Mouse (Mus musculus) forebrain, embryonic 16.5 days (tissue): ENCODE measurements around the gene Rnf182. TPM values are rescaled to one million over a fixed set of nuclear protein-coding genes. Genes with fewer than 3 reads are reported as not detected.

Source experiments
- ATAC-seq: fragments of 200-750 bp; cut with Nextera tagmentation; 2 replicates; pipeline ENCODE4 v1.8.0; 2017; ENCODE audit warnings: mild to moderate bottlenecking, moderate library complexity
- H3K27ac ChIP-seq: fragments of 300-500 bp; sonication (generic); 2 replicates; pipeline ENCODE4 v1.5.1; 2014; ENCODE audit warnings: low read length, control low read depth
- H3K27me3 ChIP-seq: fragments of 300-500 bp; sonication (generic); replicated peaks from 2 replicates; pipeline ENCODE4 v1.6.1; 2014; ENCODE audit warnings: low read length; ENCODE audit not compliant: control insufficient read depth, insufficient read depth
- H3K36me3 ChIP-seq: fragments of 300-500 bp; sonication (generic); 2 replicates; pipeline ENCODE4 v1.6.1; 2014; ENCODE audit not compliant: control insufficient read depth, insufficient read depth
- H3K4me1 ChIP-seq: fragments of 300-500 bp; sonication (generic); replicated peaks from 2 replicates; pipeline ENCODE4 v1.6.1; 2014; ENCODE audit warnings: low read length; ENCODE audit not compliant: control insufficient read depth, insufficient read depth
- H3K4me2 ChIP-seq: fragments of 300-500 bp; sonication (generic); 2 replicates; pipeline ENCODE4 v1.6.1; 2014; ENCODE audit warnings: mild to moderate bottlenecking, low read length, control low read depth
- H3K4me3 ChIP-seq: fragments of 300-500 bp; sonication (generic); replicated peaks from 2 replicates; pipeline ENCODE4 v1.5.1; 2014; ENCODE audit warnings: mild to moderate bottlenecking, low read length, control low read depth
- H3K9ac ChIP-seq: fragments of 300-500 bp; sonication (generic); replicated peaks from 2 replicates; pipeline ENCODE4 v1.6.1; 2014; ENCODE audit warnings: low read depth, low read length, control low read depth
- H3K9me3 ChIP-seq: fragments of 300-500 bp; sonication (generic); 2 replicates; pipeline ENCODE4 v1.6.1; 2016; ENCODE audit warnings: low read length; ENCODE audit not compliant: control insufficient read depth
- WGBS: fragments of 180-500 bp; shearing (Covaris S2); extraction: QIAGEN DNeasy Blood & Tissue Kit; methylation state at CpG from one replicate; pipeline ENCODE4 v1.1.7; 2014; 5-methylcytosine and 5-hydroxymethylcytosine counted together
- polyA plus RNA-seq: library from polyadenylated mRNA; unstranded; fragments of >200 nt; fragmentation: Nextera tagmentation; extraction: Ambion mirVana; gene quantifications from 2 replicates; pipeline ENCODE4 v1.2.1, GENCODE M21; 2015

Rnf182 gene
- polyA plus RNA-seq, 1 experiment from 2014 or later: 51.6 TPM

- no peaks in the 10 kb centered on the region for H3K36me3 ChIP-seq
- H3K4me1 ChIP-seq: peaks cover 8% of the 10 kb centered on the region; the same call in 1 of the 2 replicates
- no peak overlapping the region for H3K4me2 ChIP-seq
- no peak overlapping the region for H3K27ac ChIP-seq
- WGBS: 56% methylated on average over 7 of the region's 7 CpGs
- no peak overlapping the region for H3K9ac ChIP-seq
- H3K4me3 ChIP-seq: no peak overlapping the region
- ATAC-seq: no peak
- H3K9me3 ChIP-seq: no peaks in the 10 kb centered on the region
- no peaks in the 10 kb centered on the region for H3K27me3 ChIP-seq
Observed at GRCm38 (mm10) chr13:43704533-43705116, 89.1 kb downstream of the Rnf182 start.

GRCm38 (mm10) chr13:43706387-43706786 is 90.9 kb downstream of the Rnf182 start:
- Histone ChIP-seq H3K4me1 (peaks cover 8% of the 10 kb centered on the region; the same call in 1 of the 2 replicates), H3K27ac (peak overlapping the region; percentile 73), H3K9me3 (no peaks in the 10 kb centered on the region), H3K9ac (no peak overlapping the region), H3K4me3 (no peak overlapping the region), H3K4me2 (no peak overlapping the region), H3K27me3 (no peaks in the 10 kb centered on the region), H3K36me3 (no peaks in the 10 kb centered on the region)
- peak; percentile 69 for ATAC-seq
- 55% methylated on average over 4 of the region's 4 CpGs for WGBS

- Histone ChIP-seq H3K36me3 (no peaks in the 10 kb centered on the region), H3K4me3 (no peak overlapping the region), H3K27me3 (no peaks in the 10 kb centered on the region), H3K4me1 (0 out of 2 replicates have a peak, but pooled peaks cover 4% of the 10 kb centered on the region), H3K4me2 (no peak overlapping the region), H3K27ac (no peak overlapping the region), H3K9ac (no peak overlapping the region), H3K9me3 (no peaks in the 10 kb centered on the region)
- 62% methylated on average over 3 of the region's 3 CpGs for WGBS
- ATAC-seq: no peak
Observed at GRCm38 (mm10) chr13:43709529-43709928, 94.0 kb downstream of the Rnf182 start.

DNA sequence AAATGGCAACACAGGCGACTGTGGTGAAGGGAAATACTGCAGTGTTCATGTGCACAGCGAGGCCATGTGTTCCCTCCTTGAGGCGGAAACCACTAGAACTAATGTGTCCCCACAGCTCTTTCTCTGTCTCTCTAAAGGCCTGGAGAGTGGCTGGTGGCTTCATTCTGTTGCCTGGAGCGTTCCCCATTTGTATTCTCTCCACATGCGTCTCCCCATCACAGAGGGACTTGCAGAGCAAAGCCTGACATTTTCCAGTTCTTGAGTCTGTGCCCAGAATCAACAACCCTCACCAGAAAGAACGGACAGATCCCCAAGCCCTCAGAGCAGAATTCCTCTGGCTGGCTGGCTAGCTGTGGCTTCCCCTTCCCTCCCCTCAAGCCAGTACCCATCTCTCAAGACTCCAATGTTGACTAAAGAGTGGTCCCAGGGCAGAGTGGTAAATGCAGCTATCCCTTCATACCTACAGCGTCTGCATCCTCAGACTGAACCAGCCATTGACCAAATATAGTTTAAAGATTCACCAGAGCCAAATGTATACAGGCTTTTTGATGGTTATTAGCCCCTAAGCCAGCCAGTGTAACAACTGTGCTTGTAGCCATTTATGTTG is 96.3 kb downstream of the Rnf182 start:
- no peaks in the 10 kb centered on the region for H3K27me3 ChIP-seq
- no peak overlapping the region for H3K4me2 ChIP-seq
- ATAC-seq: peak; percentile 64
- WGBS: 59% methylated on average over 7 of the region's 7 CpGs
- H3K9ac ChIP-seq: no peak overlapping the region
- H3K9me3 ChIP-seq: no peaks in the 10 kb centered on the region
- no peak overlapping the region for H3K27ac ChIP-seq
- H3K4me3 ChIP-seq: no peak overlapping the region
- H3K36me3 ChIP-seq: no peaks in the 10 kb centered on the region
- H3K4me1 ChIP-seq: 0 out of 2 replicates have a peak, but pooled peaks cover 3% of the 10 kb centered on the region

- no peaks in the 10 kb centered on the region for H3K9me3 ChIP-seq
- H3K9ac ChIP-seq: no peak overlapping the region
- H3K36me3 ChIP-seq: no peaks in the 10 kb centered on the region
- WGBS: 72% methylated on average over 6 of the region's 6 CpGs
- H3K27me3 ChIP-seq: no peaks in the 10 kb centered on the region
- H3K4me2 ChIP-seq: no peak overlapping the region
- no peak for ATAC-seq
- H3K4me1 ChIP-seq: 0 out of 2 replicates have a peak, but pooled peaks cover 3% of the 10 kb centered on the region
- H3K27ac ChIP-seq: no peak overlapping the region
- no peak overlapping the region for H3K4me3 ChIP-seq
Observed at GRCm38 (mm10) chr13:43714741-43715140, 99.2 kb downstream of the Rnf182 start.

DNA sequence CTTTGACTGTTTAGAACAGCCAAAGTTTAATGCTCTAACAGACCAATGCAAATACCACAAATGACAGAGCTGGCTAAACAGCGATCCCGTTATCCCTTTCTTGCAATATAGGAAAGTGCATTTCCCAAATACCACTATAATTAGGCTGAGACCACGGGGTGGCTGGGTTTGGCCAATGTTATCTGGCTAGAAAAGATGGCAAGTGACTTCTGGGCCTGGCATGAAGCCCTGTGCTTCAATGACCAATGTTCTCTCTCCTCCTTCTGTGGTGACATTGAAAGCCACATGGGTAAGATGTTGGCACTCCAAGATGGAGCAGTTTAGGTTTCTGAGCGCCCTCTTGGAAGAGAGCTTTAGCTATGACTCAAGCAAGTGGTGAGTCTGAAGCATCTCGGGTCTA is 100.0 kb downstream of the Rnf182 start:
- no peaks in the 10 kb centered on the region for H3K36me3 ChIP-seq
- ATAC-seq: no peak
- no peak overlapping the region for H3K4me3 ChIP-seq
- 0 out of 2 replicates have a peak, but pooled peaks cover 3% of the 10 kb centered on the region for H3K4me1 ChIP-seq
- no peak overlapping the region for H3K9ac ChIP-seq
- 83% methylated on average over 5 of the region's 5 CpGs for WGBS
- no peaks in the 10 kb centered on the region for H3K27me3 ChIP-seq
- no peak overlapping the region for H3K4me2 ChIP-seq
- no peaks in the 10 kb centered on the region for H3K9me3 ChIP-seq
- H3K27ac ChIP-seq: no peak overlapping the region

- Histone ChIP-seq H3K9me3 (no peaks in the 10 kb centered on the region), H3K36me3 (no peaks in the 10 kb centered on the region), H3K9ac (no peak overlapping the region), H3K4me2 (no peak overlapping the region), H3K27me3 (no peaks in the 10 kb centered on the region), H3K4me3 (no peak overlapping the region), H3K4me1 (0 out of 2 replicates have a peak, but pooled peaks cover 3% of the 10 kb centered on the region), H3K27ac (no peak overlapping the region)
- 21% methylated on average over 6 of the region's 6 CpGs for WGBS
- no peak for ATAC-seq
Observed at GRCm38 (mm10) chr13:43716514-43717036, 101.1 kb downstream of the Rnf182 start.

DNA sequence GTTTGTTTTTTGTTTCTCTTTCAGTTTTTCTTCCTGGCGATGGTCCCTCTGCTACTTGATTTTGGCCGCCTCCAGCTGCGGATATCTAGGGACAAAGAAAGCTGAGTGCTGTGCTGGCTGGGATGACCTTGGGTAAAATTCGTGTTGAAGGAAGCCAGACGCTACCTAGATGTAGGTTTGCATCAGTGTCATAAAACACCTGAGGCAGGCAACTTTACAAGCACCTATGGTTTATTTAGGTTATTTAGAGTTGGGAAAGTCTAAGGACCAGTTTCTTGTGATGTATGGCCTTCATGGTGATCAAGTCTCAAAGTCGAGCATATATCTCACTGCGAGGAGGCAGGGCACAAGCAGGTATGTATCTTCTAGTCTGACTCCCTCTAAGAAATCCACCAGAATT is 102.7 kb downstream of the Rnf182 start:
- Histone ChIP-seq H3K36me3 (no peaks in the 10 kb centered on the region), H3K4me1 (0 out of 2 replicates have a peak, but pooled peaks cover 3% of the 10 kb centered on the region), H3K27me3 (no peaks in the 10 kb centered on the region), H3K27ac (no peak overlapping the region), H3K4me3 (no peak overlapping the region), H3K9me3 (no peaks in the 10 kb centered on the region), H3K4me2 (no peak overlapping the region), H3K9ac (no peak overlapping the region)
- no peak for ATAC-seq
- WGBS: 96% methylated on average over 7 of the region's 7 CpGs

DNA sequence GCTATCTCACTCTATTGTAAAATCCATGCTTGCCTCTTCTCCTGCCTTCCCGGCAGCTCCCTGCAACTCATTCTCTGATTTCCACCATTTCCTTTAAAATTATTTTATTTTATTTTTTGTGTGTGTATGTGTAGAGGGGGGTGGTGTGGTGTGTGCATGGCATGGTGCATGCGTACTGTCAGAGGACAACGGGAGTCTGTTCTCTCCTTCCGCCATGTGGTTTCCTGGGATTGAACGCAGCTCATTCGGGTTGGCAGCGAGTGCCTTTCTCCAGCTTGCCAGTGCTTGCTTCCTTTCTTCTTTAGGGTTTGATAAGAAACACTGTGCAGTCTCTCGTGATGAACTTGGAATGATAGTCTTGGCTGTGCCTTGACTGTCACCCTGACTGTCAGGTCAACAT is 105.0 kb downstream of the Rnf182 start:
- H3K27ac ChIP-seq: no peak overlapping the region; the same call in 1 of the 2 replicates
- H3K4me1 ChIP-seq: 0 out of 2 replicates have a peak, but pooled peaks cover 3% of the 10 kb centered on the region
- no peaks in the 10 kb centered on the region for H3K27me3 ChIP-seq
- ATAC-seq: no peak
- no peaks in the 10 kb centered on the region for H3K9me3 ChIP-seq
- 51% methylated on average over 8 of the region's 8 CpGs for WGBS
- H3K4me3 ChIP-seq: no peak overlapping the region
- no peaks in the 10 kb centered on the region for H3K36me3 ChIP-seq
- H3K4me2 ChIP-seq: no peak overlapping the region
- no peak overlapping the region for H3K9ac ChIP-seq
